Mouse (Mus musculus): ENCODE measurements around the gene Scn3b. TPM values are rescaled to one million over a fixed set of nuclear protein-coding genes. Genes with fewer than 3 reads are reported as not detected.

Scn3b gene
- polyA plus RNA-seq, 1 experiment from 2014 or later: 2.1 TPM

DNA sequence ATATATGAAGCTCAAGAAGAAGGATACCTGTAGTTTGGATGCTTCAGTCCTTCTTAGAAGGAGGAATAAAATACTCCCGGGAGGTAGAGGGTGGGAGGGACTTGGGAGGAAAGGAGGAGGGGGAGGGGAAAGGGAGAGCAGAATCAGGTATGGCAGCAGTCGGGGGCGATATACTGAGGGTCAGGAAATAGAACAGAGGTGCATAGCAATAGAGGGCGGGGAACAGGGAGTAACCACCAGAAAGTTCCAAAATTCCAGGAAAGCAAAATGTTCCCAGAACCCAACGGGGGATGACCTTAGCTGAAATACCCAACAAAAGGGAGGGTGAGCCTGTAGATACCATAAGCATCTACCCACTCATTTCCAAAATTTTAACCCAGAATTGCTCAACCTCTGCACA, 28.7 kb upstream of the Scn3b start:
- Histone ChIP-seq H3K9ac (replicated peaks; ENCODE audit: low read length) (no peak overlapping the region), H3K4me1 (ENCODE audit: insufficient read depth, low read length) (peaks cover 12% of the 10 kb centered on the region), H3K9me3 (ENCODE audit: low read length) (no peaks in the 10 kb centered on the region), H3K4me2 (replicated peaks; ENCODE audit: low read depth, low read length) (no peak overlapping the region), H3K27ac (ENCODE audit: low read length) (no peak overlapping the region), H3K4me3 (ENCODE audit: low read length) (no peak overlapping the region), H3K27me3 (ENCODE audit: insufficient read depth, low read length) (0 out of 2 replicates have a peak, but pooled peaks cover 8% of the 10 kb centered on the region), H3K36me3 (ENCODE audit: insufficient read depth, low read length) (no peaks in the 10 kb centered on the region)
- no peak for ATAC-seq (ENCODE audit: low FRiP score, low TSS enrichment)
- 27% methylated on average over 5 of the region's 5 CpGs for WGBS

- Histone ChIP-seq H3K27me3 (ENCODE audit: insufficient read depth, low read length) (0 out of 2 replicates have a peak, but pooled peaks cover 8% of the 10 kb centered on the region), H3K4me1 (ENCODE audit: insufficient read depth, low read length) (peaks cover 15% of the 10 kb centered on the region), H3K4me3 (ENCODE audit: low read length) (peak overlapping the region; percentile 50), H3K36me3 (ENCODE audit: insufficient read depth, low read length) (no peaks in the 10 kb centered on the region), H3K9me3 (ENCODE audit: low read length) (no peaks in the 10 kb centered on the region), H3K4me2 (replicated peaks; ENCODE audit: low read depth, low read length) (peak overlapping the region; percentile 81), H3K9ac (replicated peaks; ENCODE audit: low read length) (peak overlapping the region; percentile 59), H3K27ac (ENCODE audit: low read length) (no peak overlapping the region)
- WGBS: 2% methylated on average over 15 of the region's 15 CpGs
- peak; percentile 86 for ATAC-seq (ENCODE audit: low FRiP score, low TSS enrichment)
Observed at GRCm38 (mm10) chr9:40241223-40241801, 27.7 kb upstream of the Scn3b start.

DNA sequence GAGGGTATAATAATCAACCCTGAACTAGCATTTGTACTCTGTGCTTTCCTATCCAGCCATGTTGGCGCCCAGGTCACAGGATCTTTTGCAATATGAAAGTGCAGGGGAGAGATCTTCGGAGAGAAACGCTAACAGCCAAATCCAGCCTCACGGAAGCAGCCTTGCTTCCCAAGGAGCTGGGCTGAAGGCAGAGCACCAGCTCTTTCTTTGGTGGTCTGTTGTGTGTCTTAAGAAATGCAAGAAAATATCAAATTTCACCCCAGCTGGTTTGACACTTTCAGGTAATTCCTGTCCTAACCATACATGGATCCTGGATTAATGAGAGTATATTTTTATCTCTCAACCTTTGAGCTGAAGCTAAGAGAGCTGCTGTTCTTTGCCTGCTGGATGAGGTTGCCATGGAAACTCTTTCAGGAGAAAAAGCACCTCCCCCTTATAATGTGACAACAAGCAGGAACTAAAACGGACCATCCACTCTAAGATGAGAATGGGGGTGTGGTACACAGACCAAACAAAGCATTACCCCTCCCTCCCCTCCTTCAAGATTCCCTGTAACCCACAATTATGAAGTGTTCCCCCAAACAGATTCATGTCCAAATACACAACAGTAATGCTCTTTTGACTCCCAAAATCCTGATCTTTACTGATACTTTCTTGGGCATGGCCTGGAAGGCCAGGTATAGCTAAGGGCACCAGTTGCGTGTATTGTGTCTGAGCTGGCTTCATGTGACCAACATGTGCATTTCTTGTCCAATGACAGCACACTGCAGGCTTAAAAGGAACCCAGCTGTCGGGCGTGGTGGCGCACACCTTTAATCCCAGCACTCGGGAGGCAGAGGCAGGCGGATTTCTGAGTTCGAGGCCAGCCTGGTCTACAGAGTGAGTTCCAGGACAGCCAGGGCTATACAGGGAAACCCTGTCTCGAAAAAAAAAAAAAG, 26.8 kb upstream of the Scn3b start:
- H3K36me3 ChIP-seq (ENCODE audit: insufficient read depth, low read length): no peaks in the 10 kb centered on the region
- H3K4me1 ChIP-seq (ENCODE audit: insufficient read depth, low read length): peaks cover 15% of the 10 kb centered on the region
- peak overlapping the region; percentile 50 for H3K4me3 ChIP-seq (ENCODE audit: low read length)
- WGBS: 55% methylated on average over 13 of the region's 13 CpGs
- ATAC-seq (ENCODE audit: low FRiP score, low TSS enrichment): 0 out of 2 replicates have a peak, but pooled peaks have one; percentile 36
- H3K27me3 ChIP-seq (ENCODE audit: insufficient read depth, low read length): 0 out of 2 replicates have a peak, but pooled peaks cover 8% of the 10 kb centered on the region
- H3K9me3 ChIP-seq (ENCODE audit: low read length): no peaks in the 10 kb centered on the region
- no peak overlapping the region for H3K27ac ChIP-seq (ENCODE audit: low read length)
- H3K9ac ChIP-seq (replicated peaks; ENCODE audit: low read length): peak overlapping the region; percentile 59
- peak overlapping the region; percentile 81 for H3K4me2 ChIP-seq (replicated peaks; ENCODE audit: low read depth, low read length)

DNA sequence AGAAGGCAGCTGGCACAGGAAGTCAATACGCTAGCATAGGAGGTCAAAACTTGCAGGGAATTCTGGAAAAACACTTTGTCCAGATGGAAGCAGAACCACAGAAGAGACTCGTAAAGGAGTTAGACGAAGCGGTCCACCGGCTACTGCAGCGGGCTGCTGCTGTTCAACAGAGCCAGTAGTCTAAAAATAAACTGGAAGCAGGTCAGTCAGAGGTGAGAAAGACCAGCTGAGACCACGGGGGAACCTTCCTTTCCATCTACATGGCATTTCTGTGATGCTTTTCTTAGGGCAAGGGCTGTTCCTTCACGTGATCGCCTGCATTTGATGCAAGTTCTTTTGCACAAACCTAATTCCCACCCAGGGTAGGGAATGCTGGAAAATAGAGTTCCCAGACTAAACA, 23.6 kb upstream of the Scn3b start:
- WGBS: 40% methylated on average over 9 of the region's 9 CpGs

DNA sequence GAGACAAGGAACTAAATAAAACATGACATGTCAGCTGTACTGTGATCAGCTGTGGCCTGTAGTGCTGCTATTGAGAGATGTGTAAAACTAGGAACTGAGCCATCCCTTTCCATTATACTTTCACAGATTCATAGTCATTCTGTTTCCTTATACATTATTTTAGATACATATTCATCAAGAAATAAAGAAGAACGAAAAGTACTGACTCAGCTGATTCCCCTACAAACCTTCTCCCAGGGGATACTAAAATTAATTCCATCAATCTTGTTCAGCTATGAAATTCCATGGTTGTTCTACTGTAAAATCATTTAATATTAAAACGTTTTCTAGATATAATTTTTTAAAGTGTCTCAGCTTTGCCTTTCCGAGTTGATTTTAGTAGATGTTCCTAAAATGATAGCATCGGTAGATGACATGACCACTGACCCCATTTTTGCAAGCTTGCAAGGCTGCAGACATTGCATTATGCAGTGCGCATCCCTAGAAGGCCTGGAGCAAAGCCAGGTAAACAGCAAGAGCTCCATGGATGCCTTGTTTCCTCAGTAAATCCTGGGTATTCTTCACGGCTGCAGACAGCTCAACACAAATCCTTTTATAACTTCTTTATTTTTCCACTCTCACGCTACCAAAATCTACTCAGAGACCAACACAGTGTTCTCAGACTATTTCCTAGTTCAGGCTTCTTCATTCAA, 22.9 kb upstream of the Scn3b start:
- Histone ChIP-seq H3K27me3 (ENCODE audit: insufficient read depth, low read length) (no peaks in the 10 kb centered on the region), H3K36me3 (ENCODE audit: insufficient read depth, low read length) (no peaks in the 10 kb centered on the region), H3K4me3 (ENCODE audit: low read length) (no peak overlapping the region), H3K27ac (ENCODE audit: low read length) (no peak overlapping the region), H3K4me1 (ENCODE audit: insufficient read depth, low read length) (peaks cover 13% of the 10 kb centered on the region), H3K4me2 (replicated peaks; ENCODE audit: low read depth, low read length) (no peak overlapping the region), H3K9ac (replicated peaks; ENCODE audit: low read length) (no peak overlapping the region), H3K9me3 (ENCODE audit: low read length) (peaks cover 3% of the 10 kb centered on the region; the same call in 1 of the 2 replicates)
- 82% methylated on average over 7 of the region's 7 CpGs for WGBS
- ATAC-seq (ENCODE audit: low FRiP score, low TSS enrichment): no peak

More for the DNA sequence above, 23.6 kb upstream of the Scn3b start:
- ATAC-seq (ENCODE audit: low FRiP score, low TSS enrichment): no peak
- 0 out of 2 replicates have a peak, but pooled peaks cover 3% of the 10 kb centered on the region for H3K27me3 ChIP-seq (ENCODE audit: insufficient read depth, low read length)
- no peaks in the 10 kb centered on the region for H3K36me3 ChIP-seq (ENCODE audit: insufficient read depth, low read length)
- H3K4me3 ChIP-seq (ENCODE audit: low read length): no peak overlapping the region
- H3K4me2 ChIP-seq (replicated peaks; ENCODE audit: low read depth, low read length): no peak overlapping the region
- peaks cover 15% of the 10 kb centered on the region for H3K4me1 ChIP-seq (ENCODE audit: insufficient read depth, low read length)
- no peak overlapping the region for H3K27ac ChIP-seq (ENCODE audit: low read length)
- H3K9me3 ChIP-seq (ENCODE audit: low read length): peaks cover 3% of the 10 kb centered on the region; the same call in 1 of the 2 replicates
- no peak overlapping the region for H3K9ac ChIP-seq (replicated peaks; ENCODE audit: low read length)

GRCm38 (mm10) chr9:40246702-40247101, 22.3 kb upstream of the Scn3b start:
- Histone ChIP-seq H3K4me3 (ENCODE audit: low read length) (no peak overlapping the region), H3K27ac (ENCODE audit: low read length) (no peak overlapping the region), H3K27me3 (ENCODE audit: insufficient read depth, low read length) (no peaks in the 10 kb centered on the region), H3K9ac (replicated peaks; ENCODE audit: low read length) (no peak overlapping the region), H3K36me3 (ENCODE audit: insufficient read depth, low read length) (no peaks in the 10 kb centered on the region), H3K9me3 (ENCODE audit: low read length) (peaks cover 3% of the 10 kb centered on the region; the same call in 1 of the 2 replicates), H3K4me1 (ENCODE audit: insufficient read depth, low read length) (0 out of 2 replicates have a peak, but pooled peaks cover 8% of the 10 kb centered on the region), H3K4me2 (replicated peaks; ENCODE audit: low read depth, low read length) (no peak overlapping the region)
- WGBS: 86% methylated on average over 6 of the region's 6 CpGs
- ATAC-seq (ENCODE audit: low FRiP score, low TSS enrichment): no peak

- no peak overlapping the region for H3K27ac ChIP-seq (ENCODE audit: low read length)
- no peak for ATAC-seq (ENCODE audit: low FRiP score, low TSS enrichment)
- WGBS: 70% methylated on average over 1 of the region's 1 CpGs
Observed at GRCm38 (mm10) chr9:40249106-40249505, 19.9 kb upstream of the Scn3b start.

DNA sequence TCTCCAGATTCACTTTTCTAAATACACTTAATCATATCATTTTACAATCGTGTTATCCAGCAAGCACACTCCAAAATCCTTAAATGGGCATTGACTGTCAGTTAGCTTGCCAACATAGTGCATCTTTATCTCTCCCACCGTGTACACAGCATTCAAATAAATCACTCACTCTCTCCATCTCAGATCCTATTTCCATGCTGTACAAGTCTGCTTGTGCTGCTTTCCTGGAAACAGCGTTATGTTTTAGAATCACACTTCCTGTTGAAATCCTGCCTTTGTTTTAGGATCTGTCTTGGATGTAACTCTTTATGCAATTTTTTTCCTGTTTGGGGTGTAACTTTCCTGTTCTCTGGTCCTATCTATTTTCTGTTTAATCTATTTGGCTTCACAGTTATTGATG, 16.6 kb upstream of the Scn3b start:
- Histone ChIP-seq H3K4me3 (ENCODE audit: low read length) (no peak overlapping the region), H3K27me3 (ENCODE audit: insufficient read depth, low read length) (no peaks in the 10 kb centered on the region), H3K9me3 (ENCODE audit: low read length) (peaks cover 3% of the 10 kb centered on the region; the same call in 1 of the 2 replicates), H3K27ac (ENCODE audit: low read length) (no peak overlapping the region), H3K9ac (replicated peaks; ENCODE audit: low read length) (no peak overlapping the region), H3K4me1 (ENCODE audit: insufficient read depth, low read length) (no peaks in the 10 kb centered on the region), H3K4me2 (replicated peaks; ENCODE audit: low read depth, low read length) (no peak overlapping the region), H3K36me3 (ENCODE audit: insufficient read depth, low read length) (no peaks in the 10 kb centered on the region)
- ATAC-seq (ENCODE audit: low FRiP score, low TSS enrichment): no peak
- WGBS: 52% methylated on average over 3 of the region's 3 CpGs

More at GRCm38 (mm10) chr9:40249106-40249505, 19.9 kb upstream of the Scn3b start:
- H3K9ac ChIP-seq (replicated peaks; ENCODE audit: low read length): no peak overlapping the region
- H3K9me3 ChIP-seq (ENCODE audit: low read length): peaks cover 3% of the 10 kb centered on the region; the same call in 1 of the 2 replicates
- 0 out of 2 replicates have a peak, but pooled peaks cover 4% of the 10 kb centered on the region for H3K4me1 ChIP-seq (ENCODE audit: insufficient read depth, low read length)
- no peaks in the 10 kb centered on the region for H3K36me3 ChIP-seq (ENCODE audit: insufficient read depth, low read length)
- no peak overlapping the region for H3K4me3 ChIP-seq (ENCODE audit: low read length)
- no peaks in the 10 kb centered on the region for H3K27me3 ChIP-seq (ENCODE audit: insufficient read depth, low read length)
- no peak overlapping the region for H3K4me2 ChIP-seq (replicated peaks; ENCODE audit: low read depth, low read length)

- ATAC-seq (ENCODE audit: low FRiP score, low TSS enrichment): no peak
Observed at GRCm38 (mm10) chr9:40263874-40264273, 5.1 kb upstream of the Scn3b start.

More at GRCm38 (mm10) chr9:40263874-40264273, 5.1 kb upstream of the Scn3b start:
- H3K4me3 ChIP-seq (ENCODE audit: low read length): no peak overlapping the region
- H3K9ac ChIP-seq (replicated peaks; ENCODE audit: low read length): no peak overlapping the region
- 58% methylated on average over 6 of the region's 6 CpGs for WGBS
- H3K27ac ChIP-seq (ENCODE audit: low read length): no peak overlapping the region
- H3K27me3 ChIP-seq (ENCODE audit: insufficient read depth, low read length): peaks cover 3% of the 10 kb centered on the region; the same call in 1 of the 2 replicates
- H3K36me3 ChIP-seq (ENCODE audit: insufficient read depth, low read length): no peaks in the 10 kb centered on the region
- H3K4me1 ChIP-seq (ENCODE audit: insufficient read depth, low read length): peaks cover 8% of the 10 kb centered on the region; the same call in 1 of the 2 replicates
- no peak overlapping the region for H3K4me2 ChIP-seq (replicated peaks; ENCODE audit: low read depth, low read length)
- H3K9me3 ChIP-seq (ENCODE audit: low read length): no peaks in the 10 kb centered on the region

All from kidney, embryonic 16.5 days (tissue).